Mouse (Mus musculus): ENCODE results near the gene Rsf1. TPM values are rescaled to one million over a fixed set of nuclear protein-coding genes. Genes with fewer than 3 reads are reported as not detected.

Gene Rsf1
- polyA plus RNA-seq, 1 experiment: 0.68 TPM

GRCm38 (mm10) chr7:97578361-97579066 lies 1.2 kb upstream of the Rsf1 start:
- Histone ChIP-seq H3K4me3 (replicated peaks) (peak overlapping the region; percentile 100), H3K36me3 (ENCODE audit: control insufficient read depth) (no peaks in the 10 kb centered on the region; the same call in 1 of the 2 replicates), H3K27me3 (ENCODE audit: control insufficient read depth) (no peaks in the 10 kb centered on the region), H3K9me3 (ENCODE audit: control insufficient read depth, low read length) (no peaks in the 10 kb centered on the region), H3K4me1 (ENCODE audit: control insufficient read depth) (peaks cover 28% of the 10 kb centered on the region)
- TF ChIP-seq GATA1 (IDR thresholded peaks at IDR 0.05; ENCODE audit: low read length) (no peak), TAL1 (IDR thresholded peaks at IDR 0.05; ENCODE audit: low read length) (no peak)

GRCm38 (mm10) chr7:97579976-97580842 lies 520 bp downstream of the Rsf1 start:
- no peaks in the 10 kb centered on the region for H3K27me3 ChIP-seq (ENCODE audit: control insufficient read depth)
- TF ChIP-seq TAL1 (IDR thresholded peaks at IDR 0.05; ENCODE audit: low read length) (no peak), GATA1 (IDR thresholded peaks at IDR 0.05; ENCODE audit: low read length) (no peak)
- no peaks in the 10 kb centered on the region for H3K36me3 ChIP-seq (ENCODE audit: control insufficient read depth)
- no peaks in the 10 kb centered on the region for H3K9me3 ChIP-seq (ENCODE audit: control insufficient read depth, low read length)
- H3K4me3 ChIP-seq (replicated peaks): peak overlapping the region; percentile 100
- peaks cover 34% of the 10 kb centered on the region for H3K4me1 ChIP-seq (ENCODE audit: control insufficient read depth)

- H3K9me3 ChIP-seq (ENCODE audit: control insufficient read depth, low read length): no peaks in the 10 kb centered on the region
- TF ChIP-seq GATA1 (IDR thresholded peaks at IDR 0.05; ENCODE audit: low read length) (no peak), TAL1 (IDR thresholded peaks at IDR 0.05; ENCODE audit: low read length) (no peak)
- H3K4me1 ChIP-seq (ENCODE audit: control insufficient read depth): peaks cover 40% of the 10 kb centered on the region
- H3K36me3 ChIP-seq (ENCODE audit: control insufficient read depth): no peaks in the 10 kb centered on the region
- H3K27me3 ChIP-seq (ENCODE audit: control insufficient read depth): no peaks in the 10 kb centered on the region
- peak overlapping the region; percentile 100 for H3K4me3 ChIP-seq (replicated peaks)
Measured at GRCm38 (mm10) chr7:97580843-97581214, 1.1 kb downstream of the Rsf1 start.

- Histone ChIP-seq H3K27me3 (ENCODE audit: control insufficient read depth) (no peaks in the 10 kb centered on the region), H3K4me1 (ENCODE audit: control insufficient read depth) (peaks cover 48% of the 10 kb centered on the region), H3K36me3 (ENCODE audit: control insufficient read depth) (peaks cover 9% of the 10 kb centered on the region), H3K9me3 (ENCODE audit: control insufficient read depth, low read length) (no peaks in the 10 kb centered on the region), H3K4me3 (replicated peaks) (no peak overlapping the region)
- TF ChIP-seq TAL1 (IDR thresholded peaks at IDR 0.05; ENCODE audit: low read length): no peak
- no peak for TF ChIP-seq GATA1 (IDR thresholded peaks at IDR 0.05; ENCODE audit: low read length)
Measured at GRCm38 (mm10) chr7:97588506-97588905, 8.8 kb downstream of the Rsf1 start.

GRCm38 (mm10) chr7:97590488-97590887 lies 10.8 kb downstream of the Rsf1 start:
- H3K4me1 ChIP-seq (ENCODE audit: control insufficient read depth): peaks cover 39% of the 10 kb centered on the region
- TF ChIP-seq TAL1 (IDR thresholded peaks at IDR 0.05; ENCODE audit: low read length) (no peak), GATA1 (IDR thresholded peaks at IDR 0.05; ENCODE audit: low read length) (no peak)
- no peaks in the 10 kb centered on the region for H3K27me3 ChIP-seq (ENCODE audit: control insufficient read depth)
- no peak overlapping the region for H3K4me3 ChIP-seq (replicated peaks)
- no peaks in the 10 kb centered on the region for H3K9me3 ChIP-seq (ENCODE audit: control insufficient read depth, low read length)
- H3K36me3 ChIP-seq (ENCODE audit: control insufficient read depth): peaks cover 11% of the 10 kb centered on the region

- no peaks in the 10 kb centered on the region for H3K9me3 ChIP-seq (ENCODE audit: control insufficient read depth, low read length)
- peaks cover 36% of the 10 kb centered on the region for H3K4me1 ChIP-seq (ENCODE audit: control insufficient read depth)
- peaks cover 11% of the 10 kb centered on the region for H3K36me3 ChIP-seq (ENCODE audit: control insufficient read depth)
- H3K4me3 ChIP-seq (replicated peaks): no peak overlapping the region
- H3K27me3 ChIP-seq (ENCODE audit: control insufficient read depth): no peaks in the 10 kb centered on the region
- no peak for TF ChIP-seq TAL1 (IDR thresholded peaks at IDR 0.05; ENCODE audit: low read length)
Measured at GRCm38 (mm10) chr7:97591336-97591735, 11.6 kb downstream of the Rsf1 start.

GRCm38 (mm10) chr7:97592396-97592795 lies 12.7 kb downstream of the Rsf1 start:
- H3K4me3 ChIP-seq (replicated peaks): no peak overlapping the region
- TF ChIP-seq TAL1 (IDR thresholded peaks at IDR 0.05; ENCODE audit: low read length): no peak
- TF ChIP-seq GATA1 (IDR thresholded peaks at IDR 0.05; ENCODE audit: low read length): no peak
- peaks cover 36% of the 10 kb centered on the region for H3K4me1 ChIP-seq (ENCODE audit: control insufficient read depth)
- H3K27me3 ChIP-seq (ENCODE audit: control insufficient read depth): no peaks in the 10 kb centered on the region
- peaks cover 11% of the 10 kb centered on the region for H3K36me3 ChIP-seq (ENCODE audit: control insufficient read depth)
- H3K9me3 ChIP-seq (ENCODE audit: control insufficient read depth, low read length): no peaks in the 10 kb centered on the region

- peaks cover 36% of the 10 kb centered on the region for H3K4me1 ChIP-seq (ENCODE audit: control insufficient read depth)
Measured at GRCm38 (mm10) chr7:97593535-97593934, 13.8 kb downstream of the Rsf1 start.

GRCm38 (mm10) chr7:97598548-97598947 lies 18.9 kb downstream of the Rsf1 start:
- no peaks in the 10 kb centered on the region for H3K27me3 ChIP-seq (ENCODE audit: control insufficient read depth)
- H3K4me3 ChIP-seq (replicated peaks): no peak overlapping the region
- TF ChIP-seq GATA1 (IDR thresholded peaks at IDR 0.05; ENCODE audit: low read length): no peak
- H3K9me3 ChIP-seq (ENCODE audit: control insufficient read depth, low read length): no peaks in the 10 kb centered on the region
- peaks cover 12% of the 10 kb centered on the region for H3K4me1 ChIP-seq (ENCODE audit: control insufficient read depth)
- H3K36me3 ChIP-seq (ENCODE audit: control insufficient read depth): 0 out of 2 replicates have a peak, but pooled peaks cover 2% of the 10 kb centered on the region

More at GRCm38 (mm10) chr7:97593535-97593934, 13.8 kb downstream of the Rsf1 start:
- Histone ChIP-seq H3K9me3 (ENCODE audit: control insufficient read depth, low read length) (no peaks in the 10 kb centered on the region), H3K27me3 (ENCODE audit: control insufficient read depth) (no peaks in the 10 kb centered on the region), H3K4me3 (replicated peaks) (no peak overlapping the region), H3K36me3 (ENCODE audit: control insufficient read depth) (peaks cover 11% of the 10 kb centered on the region)
- TF ChIP-seq GATA1 (IDR thresholded peaks at IDR 0.05; ENCODE audit: low read length) (no peak), TAL1 (IDR thresholded peaks at IDR 0.05; ENCODE audit: low read length) (no peak)
